Mouse (Mus musculus): Measurements from ENCODE around the gene Smco4. TPM values are rescaled to one million over a fixed set of nuclear protein-coding genes. Genes with fewer than 3 reads are reported as not detected.

Gene Smco4
- total and polyA plus RNA-seq, 3 experiments: 26.9 to 65.6 (median 49.6) TPM

- dilution Hi-C loops (cut with MboI; ENCODE audit: extremely low pct_ligation_motif_present, extremely low pct_unique_long_range_greater_than_20kb, low sequenced_read_pairs) (no loop called here), in situ Hi-C loops (cut with MboI; ENCODE audit: low pct_ligation_motif_present, low pct_unique_long_range_greater_than_20kb, low sequenced_read_pairs) (no loop called here)
- Histone ChIP-seq H3K4me1 (ENCODE audit: control insufficient read depth in 1 of 2, insufficient read depth in 2 of 2) (peaks cover 8 to 46% of the 10 kb centered on the region in 2 experiments), H3K9ac (ENCODE audit: insufficient read depth, low read depth) (no peak overlapping the region), H3K36me3 (replicated peaks in 1 of 2; ENCODE audit: control insufficient read depth in 1 of 2, insufficient read depth in 1 of 2, low read length in 1 of 2) (peaks cover 13 to 77% of the 10 kb centered on the region in 2 experiments), H3K79me2 (replicated peaks; ENCODE audit: control insufficient read depth, extremely low read depth, insufficient read depth, poor library complexity, severe bottlenecking) (peaks cover 4% of the 10 kb centered on the region), H3K4me2 (ENCODE audit: insufficient read depth, low read depth, poor library complexity, severe bottlenecking) (no peak overlapping the region), H3K27ac (ENCODE audit: insufficient read depth, low read depth) (no peak overlapping the region), H3K4me3 (replicated peaks in 1 of 3; ENCODE audit: low read depth in 2 of 3, low read length in 2 of 3, poor library complexity in 1 of 3) (no peak overlapping the region), H3K9me3 (replicated peaks; ENCODE audit: low read length) (no peaks in the 10 kb centered on the region), H3K27me3 (replicated peaks) (no peaks in the 10 kb centered on the region)
- DNase-seq (ENCODE audit: extremely low read depth): no peak
- TF ChIP-seq MYC (IDR thresholded peaks at IDR 0.05; ENCODE audit: low read depth, low read length): no peak
These were observed 24.7 kb downstream of the Smco4 start for GRCm38 (mm10) chr9:15517979-15518378.

DNA sequence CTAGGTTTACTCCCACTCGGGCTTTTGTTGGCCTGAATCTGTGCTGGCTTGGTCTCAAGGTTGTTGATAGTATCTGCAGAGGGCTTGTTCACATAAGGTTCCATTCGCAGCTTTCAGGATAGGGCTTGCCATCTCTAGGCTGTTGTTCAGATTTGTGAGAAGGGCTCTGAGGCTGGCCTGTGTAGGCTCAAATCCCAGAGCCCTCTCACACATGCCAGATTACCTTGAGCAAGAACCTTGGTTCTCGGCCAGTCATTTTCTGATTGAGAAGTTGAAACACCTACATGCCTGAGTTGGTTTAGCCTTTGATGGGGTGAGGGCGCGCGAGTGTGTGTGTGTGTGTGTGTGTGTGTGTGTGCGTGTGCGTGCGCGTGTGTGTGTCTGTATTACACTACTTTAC lies 29.1 kb downstream of the Smco4 start:
- dilution Hi-C loops (cut with MboI; ENCODE audit: extremely low pct_ligation_motif_present, extremely low pct_unique_long_range_greater_than_20kb, low sequenced_read_pairs) (no loop called here), in situ Hi-C loops (cut with MboI; ENCODE audit: low pct_ligation_motif_present, low pct_unique_long_range_greater_than_20kb, low sequenced_read_pairs) (no loop called here)
- no peaks in the 10 kb centered on the region for H3K27me3 ChIP-seq (replicated peaks)
- H3K9me3 ChIP-seq (replicated peaks; ENCODE audit: low read length): no peaks in the 10 kb centered on the region
- H3K4me1 ChIP-seq (ENCODE audit: control insufficient read depth in 1 of 2, insufficient read depth in 2 of 2): peaks cover 13 to 57% of the 10 kb centered on the region in 2 experiments
- peaks cover 4% of the 10 kb centered on the region for H3K79me2 ChIP-seq (replicated peaks; ENCODE audit: control insufficient read depth, extremely low read depth, insufficient read depth, poor library complexity, severe bottlenecking)
- no peak for DNase-seq (ENCODE audit: extremely low read depth)
- H3K27ac ChIP-seq (ENCODE audit: insufficient read depth, low read depth): no peak overlapping the region
- H3K36me3 ChIP-seq (replicated peaks in 1 of 2; ENCODE audit: control insufficient read depth in 1 of 2, insufficient read depth in 1 of 2, low read length in 1 of 2): peaks cover 22 to 72% of the 10 kb centered on the region in 2 experiments
- no peak overlapping the region for H3K9ac ChIP-seq (ENCODE audit: insufficient read depth, low read depth)
- no peak for TF ChIP-seq TBP (conservative IDR thresholded peaks at IDR 0.05; ENCODE audit: low read depth, low read length)
- TF ChIP-seq CHD1 (IDR thresholded peaks at IDR 0.05; ENCODE audit: low read depth, low read length): peak; percentile 59; the same call in 1 of the 2 replicates
- no peak overlapping the region for H3K4me2 ChIP-seq (ENCODE audit: insufficient read depth, low read depth, poor library complexity, severe bottlenecking)
- no peak overlapping the region for H3K4me3 ChIP-seq (replicated peaks in 1 of 3; ENCODE audit: low read depth in 2 of 3, low read length in 2 of 3, poor library complexity in 1 of 3)

DNA sequence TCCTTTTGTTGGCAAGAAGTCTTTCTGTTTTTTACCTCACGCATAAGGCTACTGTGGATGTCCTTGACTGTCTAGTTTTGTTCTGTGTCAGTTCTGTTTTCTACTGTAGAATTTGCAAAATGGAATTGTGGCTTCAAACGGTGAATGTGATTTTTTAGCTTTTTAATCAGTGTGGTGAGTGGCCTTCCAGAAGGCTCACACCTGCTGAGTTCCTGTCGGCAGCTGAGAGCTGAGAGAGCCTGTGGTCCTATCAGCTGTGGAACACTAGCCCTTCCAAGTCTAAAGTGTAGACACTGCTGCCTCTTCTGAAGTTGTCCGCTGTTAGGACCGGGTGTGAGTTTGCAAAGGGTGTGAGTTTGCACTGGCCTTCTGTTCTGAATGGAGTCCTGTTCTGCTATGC lies 29.7 kb downstream of the Smco4 start:
- Histone ChIP-seq H3K36me3 (replicated peaks in 1 of 2; ENCODE audit: control insufficient read depth in 1 of 2, insufficient read depth in 1 of 2, low read length in 1 of 2) (peaks cover 19 to 72% of the 10 kb centered on the region in 2 experiments), H3K79me2 (replicated peaks; ENCODE audit: control insufficient read depth, extremely low read depth, insufficient read depth, poor library complexity, severe bottlenecking) (peaks cover 4% of the 10 kb centered on the region), H3K9me3 (replicated peaks; ENCODE audit: low read length) (no peaks in the 10 kb centered on the region), H3K27me3 (replicated peaks) (no peaks in the 10 kb centered on the region), H3K4me1 (ENCODE audit: control insufficient read depth in 1 of 2, insufficient read depth in 2 of 2) (peaks cover 13 to 57% of the 10 kb centered on the region in 2 experiments), H3K4me3 (replicated peaks in 1 of 3; ENCODE audit: low read depth in 2 of 3, low read length in 2 of 3, poor library complexity in 1 of 3) (no peak overlapping the region), H3K9ac (ENCODE audit: insufficient read depth, low read depth) (no peak overlapping the region), H3K27ac (ENCODE audit: insufficient read depth, low read depth) (no peak overlapping the region; the same call in 1 of the 2 replicates), H3K4me2 (ENCODE audit: insufficient read depth, low read depth, poor library complexity, severe bottlenecking) (no peak overlapping the region)
- dilution Hi-C loops (cut with MboI; ENCODE audit: extremely low pct_ligation_motif_present, extremely low pct_unique_long_range_greater_than_20kb, low sequenced_read_pairs): no loop called here
- in situ Hi-C loops (cut with MboI; ENCODE audit: low pct_ligation_motif_present, low pct_unique_long_range_greater_than_20kb, low sequenced_read_pairs): no loop called here
- DNase-seq (ENCODE audit: extremely low read depth): peak; percentile 53
- TF ChIP-seq MYC (IDR thresholded peaks at IDR 0.05; ENCODE audit: low read depth, low read length) (0 out of 2 replicates have a peak, but pooled peaks have one; percentile 47), TCF12 (IDR thresholded peaks at IDR 0.05; ENCODE audit: low read depth, low read length) (0 out of 2 replicates have a peak, but pooled peaks have one; percentile 30), POLR2A (IDR thresholded peaks at IDR 0.05; ENCODE audit: low read depth, low read length) (no peak), ZMIZ1 (IDR thresholded peaks at IDR 0.05; ENCODE audit: low read depth, low read length) (no peak), CHD1 (IDR thresholded peaks at IDR 0.05; ENCODE audit: low read depth, low read length) (no peak), CTCF (conservative IDR thresholded peaks at IDR 0.05 in 1 of 2, IDR thresholded peaks at IDR 0.05 in 1 of 2; ENCODE audit: low read depth in 2 of 2, low read length in 2 of 2) (no peak), UBTF (IDR thresholded peaks at IDR 0.05; ENCODE audit: low read depth, low read length) (no peak), JUN (IDR thresholded peaks at IDR 0.05; ENCODE audit: insufficient read depth, low read depth, low read length) (0 out of 2 replicates have a peak, but pooled peaks have one; percentile 28), IRF4 (IDR thresholded peaks at IDR 0.05; ENCODE audit: low read depth, low read length) (peak; percentile 26; the same call in 1 of the 2 replicates), ZNF384 (IDR thresholded peaks at IDR 0.05; ENCODE audit: low read depth, low read length) (no peak), RAD21 (IDR thresholded peaks at IDR 0.05; ENCODE audit: low read depth, low read length) (no peak), NELFE (IDR thresholded peaks at IDR 0.05; ENCODE audit: low read depth, low read length) (no peak), E2F4 (IDR thresholded peaks at IDR 0.05; ENCODE audit: insufficient replicate concordance, low read depth, low read length) (no peak), JUND (conservative IDR thresholded peaks at IDR 0.05; ENCODE audit: low read depth, low read length) (0 out of 2 replicates have a peak, but pooled peaks have one; percentile 38), USF2 (conservative IDR thresholded peaks at IDR 0.05; ENCODE audit: low read depth, low read length) (no peak), EP300 (IDR thresholded peaks at IDR 0.05; ENCODE audit: low read length) (peak; percentile 61), SMC3 (IDR thresholded peaks at IDR 0.05; ENCODE audit: low read depth, low read length) (no peak), MXI1 (IDR thresholded peaks at IDR 0.05; ENCODE audit: low read depth, low read length) (no peak), ELF1 (IDR thresholded peaks at IDR 0.05; ENCODE audit: low read depth, low read length) (no peak), USF1 (IDR thresholded peaks at IDR 0.05; ENCODE audit: low read depth, low read length) (no peak), ETS1 (conservative IDR thresholded peaks at IDR 0.05; ENCODE audit: low read depth, low read length) (no peak; the same call in 1 of the 2 replicates), MAFK (IDR thresholded peaks at IDR 0.05; ENCODE audit: insufficient replicate concordance, low read length) (no peak)
